Mouse (Mus musculus) splenic B cell, adult 2 months (primary cell): ENCODE measurements around the gene Aipl1.

Experiments used
- DNase-seq: peaks from one replicate; pipeline ENCODE4 v3.0.0-alpha.2; 2011; ENCODE audit warnings: low read depth, low spot score
- H3K27me3 ChIP-seq: 2 replicates; pipeline ENCODE4 v1.6.1; 2012; ENCODE audit warnings: mild to moderate bottlenecking, low read length, moderate library complexity, mixed read lengths; ENCODE audit not compliant: control insufficient read depth, poor library complexity, insufficient read depth, severe bottlenecking
- H3K36me3 ChIP-seq: 2 replicates; pipeline ENCODE4 v1.6.1; 2012; ENCODE audit warnings: mild to moderate bottlenecking, low read length, moderate library complexity, mixed read lengths; ENCODE audit not compliant: control insufficient read depth, poor library complexity, insufficient read depth, severe bottlenecking

Aipl1 gene

GRCm38 (mm10) chr11:72039599-72040386 lies 2.5 kb upstream of the Aipl1 start:
- DNase-seq: no peak
- no peaks in the 10 kb centered on the region for H3K36me3 ChIP-seq
- H3K27me3 ChIP-seq: no peaks in the 10 kb centered on the region

GRCm38 (mm10) chr11:72037996-72038395 lies 687 bp upstream of the Aipl1 start:
- peak; percentile 81 for DNase-seq
- Histone ChIP-seq H3K27me3 (no peaks in the 10 kb centered on the region), H3K36me3 (no peaks in the 10 kb centered on the region)

GRCm38 (mm10) chr11:72032589-72032988 lies 4.7 kb downstream of the Aipl1 start:
- Histone ChIP-seq H3K27me3 (no peaks in the 10 kb centered on the region), H3K36me3 (no peaks in the 10 kb centered on the region)
- DNase-seq: no peak

GRCm38 (mm10) chr11:72032091-72032490 lies 5.2 kb downstream of the Aipl1 start:
- Histone ChIP-seq H3K27me3 (no peaks in the 10 kb centered on the region), H3K36me3 (no peaks in the 10 kb centered on the region)
- no peak for DNase-seq

- DNase-seq: no peak
- Histone ChIP-seq H3K36me3 (no peaks in the 10 kb centered on the region), H3K27me3 (no peaks in the 10 kb centered on the region)
Measured at GRCm38 (mm10) chr11:72031353-72031752, 6.0 kb downstream of the Aipl1 start.

GRCm38 (mm10) chr11:72029143-72029542 lies 8.2 kb downstream of the Aipl1 start:
- Histone ChIP-seq H3K36me3 (no peaks in the 10 kb centered on the region), H3K27me3 (no peaks in the 10 kb centered on the region)
- DNase-seq: no peak

GRCm38 (mm10) chr11:72027836-72028235 lies 9.5 kb downstream of the Aipl1 start:
- H3K36me3 ChIP-seq: no peaks in the 10 kb centered on the region
- DNase-seq: no peak
- no peaks in the 10 kb centered on the region for H3K27me3 ChIP-seq

- Histone ChIP-seq H3K27me3 (no peaks in the 10 kb centered on the region), H3K36me3 (no peaks in the 10 kb centered on the region)
Measured at GRCm38 (mm10) chr11:72026516-72026915, 10.8 kb downstream of the Aipl1 start.

GRCm38 (mm10) chr11:72025843-72026242 lies 11.5 kb downstream of the Aipl1 start:
- Histone ChIP-seq H3K36me3 (no peaks in the 10 kb centered on the region), H3K27me3 (no peaks in the 10 kb centered on the region)
- DNase-seq: peak; percentile 60

More at GRCm38 (mm10) chr11:72026516-72026915, 10.8 kb downstream of the Aipl1 start:
- DNase-seq: no peak

GRCm38 (mm10) chr11:72024193-72024781 lies 13.0 kb downstream of the Aipl1 start:
- Histone ChIP-seq H3K36me3 (no peaks in the 10 kb centered on the region), H3K27me3 (no peaks in the 10 kb centered on the region)
- peak; percentile 70 for DNase-seq

GRCm38 (mm10) chr11:72023581-72023980 lies 13.7 kb downstream of the Aipl1 start:
- no peaks in the 10 kb centered on the region for H3K36me3 ChIP-seq
- peak; percentile 36 for DNase-seq

GRCm38 (mm10) chr11:72022827-72023226 lies 14.5 kb downstream of the Aipl1 start:
- Histone ChIP-seq H3K27me3 (no peaks in the 10 kb centered on the region), H3K36me3 (no peaks in the 10 kb centered on the region)
- DNase-seq: no peak

More at GRCm38 (mm10) chr11:72023581-72023980, 13.7 kb downstream of the Aipl1 start:
- no peaks in the 10 kb centered on the region for H3K27me3 ChIP-seq

- no peak for DNase-seq
- H3K36me3 ChIP-seq: no peaks in the 10 kb centered on the region
- H3K27me3 ChIP-seq: no peaks in the 10 kb centered on the region
Measured at GRCm38 (mm10) chr11:72021015-72021414, 16.3 kb downstream of the Aipl1 start.

GRCm38 (mm10) chr11:72017253-72017601 lies 20.1 kb downstream of the Aipl1 start:
- Histone ChIP-seq H3K36me3 (no peaks in the 10 kb centered on the region), H3K27me3 (no peaks in the 10 kb centered on the region)
- DNase-seq: no peak

GRCm38 (mm10) chr11:72016518-72017252 lies 20.6 kb downstream of the Aipl1 start:
- no peak for DNase-seq
- H3K36me3 ChIP-seq: no peaks in the 10 kb centered on the region
- no peaks in the 10 kb centered on the region for H3K27me3 ChIP-seq
